Mouse (Mus musculus) midbrain, embryonic 16.5 days (tissue): ENCODE results near the gene Ckap4. TPM values are rescaled to one million over a fixed set of nuclear protein-coding genes. Genes with fewer than 3 reads are reported as not detected.

Source experiments
- ATAC-seq: fragments of 200-750 bp; cut with Nextera tagmentation; 2 replicates; pipeline ENCODE4 v1.8.0; 2017; ENCODE audit warnings: moderate TSS enrichment
- H3K27ac ChIP-seq: fragments of 300-500 bp; sonication (generic); 2 replicates; pipeline ENCODE4 v1.5.1; 2014; ENCODE audit warnings: mild to moderate bottlenecking, low read length, mixed read lengths
- H3K27me3 ChIP-seq: fragments of 300-500 bp; sonication (generic); 2 replicates; pipeline ENCODE4 v1.6.1; 2014; ENCODE audit warnings: low read depth, low read length, mixed read lengths; ENCODE audit not compliant: control insufficient read depth, insufficient read depth
- H3K36me3 ChIP-seq: fragments of 300-500 bp; sonication (generic); 2 replicates; pipeline ENCODE4 v1.6.1; 2014; ENCODE audit warnings: mild to moderate bottlenecking, low read length, moderate library complexity, mixed read lengths; ENCODE audit not compliant: control insufficient read depth, insufficient read depth
- H3K4me1 ChIP-seq: fragments of 300-500 bp; sonication (generic); 2 replicates; pipeline ENCODE4 v1.6.1; 2014; ENCODE audit warnings: mild to moderate bottlenecking, low read length, mixed read lengths; ENCODE audit not compliant: control insufficient read depth, insufficient read depth
- H3K4me2 ChIP-seq: fragments of 300-500 bp; sonication (generic); 2 replicates; pipeline ENCODE4 v1.6.1; 2014; ENCODE audit warnings: mild to moderate bottlenecking, low read length, mixed read lengths
- H3K4me3 ChIP-seq: fragments of 300-500 bp; sonication (generic); 2 replicates; pipeline ENCODE4 v1.5.1; 2014; ENCODE audit warnings: low read depth, mild to moderate bottlenecking, low read length, moderate library complexity, mixed read lengths
- H3K9ac ChIP-seq: fragments of 300-500 bp; sonication (generic); 2 replicates; pipeline ENCODE4 v1.6.1; 2014; ENCODE audit warnings: low read depth, low read length, mixed read lengths
- H3K9me3 ChIP-seq: fragments of 300-500 bp; sonication (generic); replicated peaks from 2 replicates; pipeline ENCODE4 v1.6.1; 2014; ENCODE audit warnings: mild to moderate bottlenecking, low read length, mixed read lengths; ENCODE audit not compliant: control insufficient read depth, poor library complexity, severe bottlenecking
- WGBS: fragments of 180-500 bp; shearing (Covaris S2); extraction: QIAGEN DNeasy Blood & Tissue Kit; methylation state at CpG from one replicate; pipeline ENCODE4 v1.1.7; 2014; 5-methylcytosine and 5-hydroxymethylcytosine counted together
- polyA plus RNA-seq: library from polyadenylated mRNA; unstranded; fragments of >200 nt; fragmentation: Nextera tagmentation; extraction: Ambion mirVana; gene quantifications from 2 replicates; pipeline ENCODE4 v1.2.1, GENCODE M21; 2015

The Ckap4 gene
- polyA plus RNA-seq: 45.9 and 52.3 TPM in 2 replicates

- H3K9ac ChIP-seq: peak within 1 kb of the TSS; percentile 99
- H3K27me3 ChIP-seq: no peaks in the 10 kb centered on the region
- peak within 1 kb of the TSS; percentile 88 for H3K27ac ChIP-seq
- H3K4me1 ChIP-seq: peaks cover 31% of the 10 kb centered on the region
- H3K36me3 ChIP-seq: peaks cover 2% of the 10 kb centered on the region; the same call in 1 of the 2 replicates
- H3K4me2 ChIP-seq: peak within 1 kb of the TSS; percentile 70
- H3K9me3 ChIP-seq: no peaks in the 10 kb centered on the region
- peak; percentile 89 for ATAC-seq
- WGBS: under 1% methylated on average over 41 of the region's 64 CpGs
- peak within 1 kb of the TSS; percentile 95 for H3K4me3 ChIP-seq
Measured at GRCm38 (mm10) chr10:84533912-84534671, at the start of gene Ckap4. Gene Ckap4, minus strand, starts transcription at chr10:84534062.

GRCm38 (mm10) chr10:84582236-84582635 is 48.4 kb upstream of the Ckap4 start:
- Histone ChIP-seq H3K4me2 (no peak overlapping the region), H3K36me3 (no peaks in the 10 kb centered on the region), H3K9ac (no peak overlapping the region), H3K27ac (no peak overlapping the region), H3K4me3 (no peak overlapping the region), H3K27me3 (no peaks in the 10 kb centered on the region), H3K9me3 (no peaks in the 10 kb centered on the region), H3K4me1 (peaks cover 7% of the 10 kb centered on the region)
- WGBS: 71% methylated on average over 7 of the region's 7 CpGs
- ATAC-seq: no peak

DNA sequence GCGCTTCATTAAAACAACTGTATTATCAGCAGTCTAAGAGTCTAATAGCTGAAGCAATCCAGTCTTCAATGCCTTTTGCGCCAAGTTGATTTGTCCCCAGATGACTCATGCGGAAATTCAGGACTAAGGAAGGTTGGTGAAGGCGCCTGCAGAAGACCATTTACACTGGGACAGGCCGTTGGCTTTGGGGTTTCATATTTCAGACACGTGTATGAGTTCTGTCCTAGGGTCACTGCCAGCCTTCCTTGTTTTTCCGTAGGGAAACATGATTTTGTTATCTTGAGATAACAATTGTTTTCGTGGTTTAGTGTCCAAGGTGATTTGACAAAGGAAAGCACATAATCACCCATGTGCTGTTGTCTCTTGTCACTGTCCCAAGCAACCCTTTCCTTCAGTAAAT is 47.3 kb upstream of the Ckap4 start:
- H3K4me3 ChIP-seq: no peak overlapping the region
- no peaks in the 10 kb centered on the region for H3K9me3 ChIP-seq
- H3K4me2 ChIP-seq: no peak overlapping the region
- WGBS: 80% methylated on average over 8 of the region's 8 CpGs
- no peaks in the 10 kb centered on the region for H3K36me3 ChIP-seq
- no peaks in the 10 kb centered on the region for H3K27me3 ChIP-seq
- ATAC-seq: no peak
- no peak overlapping the region for H3K9ac ChIP-seq
- H3K4me1 ChIP-seq: peaks cover 7% of the 10 kb centered on the region
- no peak overlapping the region for H3K27ac ChIP-seq

DNA sequence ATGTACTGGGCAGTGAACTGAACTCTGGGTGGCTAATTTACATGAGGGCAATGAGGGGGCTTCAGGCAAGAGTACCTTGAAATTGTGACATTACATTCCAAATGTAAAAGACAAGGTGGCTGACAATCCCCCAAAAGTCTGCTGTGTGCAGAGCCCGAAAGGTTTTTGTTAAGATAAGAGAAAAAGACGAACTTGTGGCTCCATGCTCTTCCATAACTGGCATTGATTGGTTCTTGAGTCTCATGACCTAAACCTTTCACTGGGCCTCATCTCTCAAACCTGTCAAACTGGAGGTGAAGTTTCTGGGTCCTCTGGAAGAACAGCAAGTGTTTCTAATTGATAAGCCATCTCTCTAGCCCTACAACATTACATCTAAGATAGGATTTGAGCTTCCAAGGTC is 45.7 kb upstream of the Ckap4 start:
- WGBS: 84% methylated on average over 2 of the region's 2 CpGs
- H3K9me3 ChIP-seq: no peaks in the 10 kb centered on the region
- H3K27me3 ChIP-seq: peaks cover 2% of the 10 kb centered on the region; the same call in 1 of the 2 replicates
- ATAC-seq: no peak
- peaks cover 7% of the 10 kb centered on the region for H3K4me1 ChIP-seq
- H3K9ac ChIP-seq: no peak overlapping the region
- H3K27ac ChIP-seq: no peak overlapping the region
- no peaks in the 10 kb centered on the region for H3K36me3 ChIP-seq
- no peak overlapping the region for H3K4me2 ChIP-seq
- no peak overlapping the region for H3K4me3 ChIP-seq

DNA sequence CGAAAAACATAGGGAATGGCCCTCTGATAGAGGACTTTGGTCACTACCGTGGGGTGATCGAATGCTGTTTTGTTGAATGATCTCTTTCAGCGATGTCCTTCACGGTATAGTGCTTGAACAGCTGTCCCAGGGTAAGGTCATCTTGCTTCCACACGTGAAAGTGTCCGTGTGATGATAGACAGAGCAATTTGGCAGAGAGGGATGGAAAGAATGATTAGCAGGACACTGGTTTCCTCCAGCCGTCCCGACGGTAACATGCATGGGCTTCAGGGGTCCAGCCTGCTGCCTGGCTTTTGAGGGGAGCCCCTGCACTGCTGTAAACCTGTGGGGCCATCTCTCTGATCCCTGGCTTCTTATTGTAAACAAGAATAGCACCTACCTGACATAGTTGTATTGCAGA is 44.9 kb upstream of the Ckap4 start:
- H3K4me1 ChIP-seq: peaks cover 7% of the 10 kb centered on the region
- no peaks in the 10 kb centered on the region for H3K9me3 ChIP-seq
- H3K36me3 ChIP-seq: no peaks in the 10 kb centered on the region
- H3K27me3 ChIP-seq: peaks cover 2% of the 10 kb centered on the region; the same call in 1 of the 2 replicates
- H3K4me2 ChIP-seq: no peak overlapping the region
- WGBS: 88% methylated on average over 10 of the region's 10 CpGs
- ATAC-seq: no peak
- H3K4me3 ChIP-seq: no peak overlapping the region
- no peak overlapping the region for H3K9ac ChIP-seq
- no peak overlapping the region for H3K27ac ChIP-seq

DNA sequence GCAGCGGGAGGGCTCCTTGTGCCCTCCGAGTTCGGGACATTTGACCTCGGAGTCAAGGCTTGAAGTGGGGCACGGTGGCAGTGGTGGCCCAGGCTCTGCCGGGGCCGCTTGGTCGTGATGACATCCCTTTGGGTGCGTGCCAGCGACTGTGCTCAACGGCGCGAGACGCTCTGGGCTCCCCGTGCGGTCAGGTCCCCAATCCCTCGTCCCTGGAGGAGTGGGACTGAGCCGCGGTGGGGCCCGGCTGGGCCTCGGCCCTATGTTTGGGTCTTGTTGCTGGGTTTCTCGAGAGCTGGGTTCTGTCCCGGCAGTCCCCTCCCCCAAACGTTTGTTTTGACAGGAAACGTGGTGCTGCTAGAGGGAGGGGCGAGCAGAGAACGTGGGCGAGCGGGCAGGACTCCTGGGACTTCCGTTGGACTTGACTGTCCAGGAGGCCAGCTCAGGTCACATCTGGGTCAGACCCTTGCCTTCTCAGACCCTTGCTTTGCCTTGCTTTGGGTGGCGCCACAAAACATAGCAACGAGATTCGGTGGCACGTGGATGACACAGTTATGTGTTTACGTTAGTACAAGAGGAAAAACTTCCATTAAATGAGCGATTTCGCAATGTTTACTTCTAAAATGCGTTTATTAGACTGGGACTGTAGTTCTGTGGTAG is 43.3 kb upstream of the Ckap4 start:
- Histone ChIP-seq H3K4me2 (peak overlapping the region; percentile 88), H3K9ac (peak overlapping the region; percentile 55), H3K9me3 (no peaks in the 10 kb centered on the region), H3K27me3 (peaks cover 2% of the 10 kb centered on the region; the same call in 1 of the 2 replicates), H3K36me3 (no peaks in the 10 kb centered on the region), H3K4me3 (peak overlapping the region; percentile 66), H3K4me1 (peaks cover 7% of the 10 kb centered on the region), H3K27ac (peak overlapping the region; percentile 72)
- peak; percentile 71 for ATAC-seq
- 3% methylated on average over 38 of the region's 38 CpGs for WGBS

GRCm38 (mm10) chr10:84576395-84577070 is 42.7 kb upstream of the Ckap4 start, which contains the start of gene Tcp11l2:
Gene Tcp11l2, plus strand, starts transcription at chr10:84576626.
- peak; percentile 98 for ATAC-seq
- H3K27ac ChIP-seq: peak within 1 kb of the TSS; percentile 72
- H3K9ac ChIP-seq: peak within 1 kb of the TSS; percentile 55
- peak within 1 kb of the TSS; percentile 66 for H3K4me3 ChIP-seq
- H3K27me3 ChIP-seq: peaks cover 2% of the 10 kb centered on the region; the same call in 1 of the 2 replicates
- peaks cover 7% of the 10 kb centered on the region for H3K4me1 ChIP-seq
- under 1% methylated on average over 46 of the region's 46 CpGs for WGBS
- no peaks in the 10 kb centered on the region for H3K9me3 ChIP-seq
- peak within 1 kb of the TSS; percentile 88 for H3K4me2 ChIP-seq
- H3K36me3 ChIP-seq: no peaks in the 10 kb centered on the region

DNA sequence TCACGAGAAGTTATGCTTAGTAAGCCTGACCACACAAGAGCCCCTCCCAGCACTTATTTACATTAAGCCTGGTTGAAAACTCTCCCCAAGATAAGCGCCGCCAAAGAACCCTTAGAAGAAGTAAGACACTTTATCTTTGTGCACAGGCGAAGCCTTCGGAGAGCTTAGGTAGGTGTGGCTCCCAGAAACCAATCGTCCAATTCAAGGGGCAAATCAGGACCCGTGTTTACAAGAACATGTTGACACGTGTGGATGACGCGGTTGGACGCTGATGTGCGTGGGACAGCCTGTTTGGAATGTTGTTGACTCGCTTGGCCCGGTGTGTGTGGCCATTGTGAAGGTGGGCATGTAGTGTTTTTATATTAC is 42.1 kb upstream of the Ckap4 start:
- peak overlapping the region; percentile 66 for H3K4me3 ChIP-seq
- no peak overlapping the region; the same call in 1 of the 2 replicates for H3K27ac ChIP-seq
- H3K4me2 ChIP-seq: peak overlapping the region; percentile 88
- peak; percentile 86 for ATAC-seq
- H3K36me3 ChIP-seq: no peaks in the 10 kb centered on the region
- H3K9me3 ChIP-seq: no peaks in the 10 kb centered on the region
- peaks cover 7% of the 10 kb centered on the region for H3K4me1 ChIP-seq
- under 1% methylated on average over 14 of the region's 14 CpGs for WGBS
- H3K27me3 ChIP-seq: peaks cover 2% of the 10 kb centered on the region; the same call in 1 of the 2 replicates
- peak overlapping the region; percentile 43 for H3K9ac ChIP-seq
